Comparison of ENCODE assay signal across 20 mouse cellular contexts in the genomic region with DNA sequence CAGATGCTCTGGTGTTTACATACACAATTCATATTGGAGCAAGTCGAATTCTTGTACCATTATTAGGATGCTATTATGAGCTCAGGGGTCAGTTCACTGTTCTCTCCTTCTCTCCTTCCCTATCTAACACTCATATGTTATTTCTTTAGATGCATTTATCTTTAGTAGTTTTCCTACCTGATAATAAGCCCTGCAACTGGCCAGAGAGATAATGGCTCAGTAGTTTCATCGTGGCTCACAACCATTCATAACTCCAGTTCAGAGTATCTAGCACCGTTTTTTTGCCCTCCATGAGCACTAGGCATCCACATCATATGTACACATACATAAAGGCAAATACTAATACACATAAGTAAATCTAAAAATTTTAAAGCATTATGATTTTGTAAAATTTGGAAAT. TPM values are rescaled to one million over a fixed set of nuclear protein-coding genes. Genes with fewer than 3 reads are reported as not detected.
DNase-seq lines count a peak whose midpoint lies in the region; ATAC-seq and TF ChIP-seq lines count a peak whose summit lies in the region.
"Had no signal": no experiment of that assay in that cellular context is flagged by ENCODE, and none has a peak within 500 bp of the region (broad histone marks: within the 10 kb centered on the region; RNA-seq: fewer than 3 reads in every experiment).

No protein-coding gene starts in this region.

- ATAC-seq in liver, embryonic 14.5 days (ENCODE audit: insufficient read depth) = peak; percentile 70; the same call in 1 of the 2 replicates
- peak; percentile 39; the same call in 1 of the 2 replicates for ATAC-seq in megakaryocyte progenitor cell, adult 5-6 weeks (replicated peaks; ENCODE audit: poor library complexity)
- no peak for ATAC-seq in hindbrain, embryonic 14.5 days (ENCODE audit: low FRiP score)
- ATAC-seq: forebrain, embryonic 14.5 days; hindbrain, embryonic 16.5 days had no signal

- TF ChIP-seq CTCF in liver, embryonic 14.5 days (IDR thresholded peaks at IDR 0.05; ENCODE audit: low read depth) = no peak

- H3K27ac ChIP-seq in liver, embryonic 14.5 days = no peak overlapping the region
- H3K27ac ChIP-seq in embryonic facial prominence, embryonic 10.5 days (replicated peaks) = no peak overlapping the region
- no peak overlapping the region for H3K27ac ChIP-seq in hindbrain, embryonic 14.5 days
- H3K27ac ChIP-seq: embryonic facial prominence, embryonic 15.5 days; forebrain, embryonic 10.5 days; gastrocnemius, adult 2 months had no signal

- peaks cover 5 to 6% of the 10 kb centered on the region in 2 experiments for H3K4me1 ChIP-seq in liver, embryonic 14.5 days (replicated peaks; ENCODE audit: control insufficient read depth in 2 of 2, insufficient read depth in 2 of 2, low read length in 1 of 2)
- H3K4me1 ChIP-seq in embryonic facial prominence, embryonic 10.5 days = no peaks in the 10 kb centered on the region
- no peaks in the 10 kb centered on the region for H3K4me1 ChIP-seq in hindbrain, embryonic 14.5 days (replicated peaks; ENCODE audit: control insufficient read depth, insufficient read depth, low read length)
- H3K4me1 ChIP-seq: embryonic facial prominence, embryonic 15.5 days; forebrain, embryonic 10.5 days had no signal

- H3K9me3 ChIP-seq in liver, embryonic 14.5 days (ENCODE audit: control insufficient read depth, low read length) = no peaks in the 10 kb centered on the region
- H3K9me3 ChIP-seq in embryonic facial prominence, embryonic 10.5 days = no peaks in the 10 kb centered on the region
- no peaks in the 10 kb centered on the region for H3K9me3 ChIP-seq in hindbrain, embryonic 14.5 days (ENCODE audit: control insufficient read depth, low read length)
- H3K9me3 ChIP-seq: embryonic facial prominence, embryonic 15.5 days; forebrain, embryonic 10.5 days; heart, embryonic 12.5 days had no signal

- peaks cover 30% of the 10 kb centered on the region for H3K36me3 ChIP-seq in liver, embryonic 14.5 days (replicated peaks; ENCODE audit: control insufficient read depth, insufficient read depth, low read depth)
- peaks cover 56% of the 10 kb centered on the region for H3K36me3 ChIP-seq in embryonic facial prominence, embryonic 10.5 days (replicated peaks)
- H3K36me3 ChIP-seq in hindbrain, embryonic 14.5 days (replicated peaks; ENCODE audit: control insufficient read depth, insufficient read depth) = peaks cover 5% of the 10 kb centered on the region

- peak; percentile 19 for DNase-seq in liver
- peak; percentile 23 to 46 (median 36) for DNase-seq in liver, embryonic 14.5 days (ENCODE audit: low read depth in 3 of 3, low spot score in 3 of 3)
- no peak for DNase-seq in embryonic facial prominence, embryonic 10.5 days (ENCODE audit: low spot score)
- no peak for DNase-seq in left cerebral cortex, adult 11 months (ENCODE audit: low spot score)
- DNase-seq in hindbrain, embryonic 14.5 days (ENCODE audit: low spot score) = no peak
- DNase-seq: adrenal gland, adult 8-10 months; adrenal gland, postnatal 36 days; cerebellum, adult 11-12 months; cerebellum, adult 9-11 months; cerebellum, postnatal 36 days; gastrocnemius, adult 2 months; gastrocnemius, postnatal 25 days; heart, postnatal 36 days had no signal

- H3K4me3 ChIP-seq in liver, embryonic 14.5 days (ENCODE audit: insufficient read depth in 1 of 2, low read depth in 2 of 2, low read length in 2 of 2) = no peak overlapping the region
- H3K4me3 ChIP-seq in embryonic facial prominence, embryonic 10.5 days = no peak overlapping the region
- no peak overlapping the region for H3K4me3 ChIP-seq in hindbrain, embryonic 14.5 days (replicated peaks; ENCODE audit: low read length)
- H3K4me3 ChIP-seq: embryonic facial prominence, embryonic 15.5 days; erythroblast, embryonic 14.5 days; forebrain, embryonic 10.5 days; gastrocnemius, adult 2 months; heart, embryonic 12.5 days had no signal

- no peak overlapping the region; the same call in 1 of the 2 replicates for H3K9ac ChIP-seq in liver, embryonic 14.5 days (replicated peaks)
- H3K9ac ChIP-seq in hindbrain, embryonic 14.5 days = no peak overlapping the region
- H3K9ac ChIP-seq: embryonic facial prominence, embryonic 15.5 days; heart, embryonic 12.5 days had no signal

- 23% methylated on average over 3 of the region's 3 CpGs for WGBS in liver, embryonic 14.5 days (ENCODE audit: insufficient replicate concordance)
- WGBS in embryonic facial prominence, embryonic 10.5 days = 93% methylated on average over 3 of the region's 3 CpGs
- WGBS in hindbrain, embryonic 14.5 days = 97% methylated on average over 3 of the region's 3 CpGs

- peak; percentile 73 for TF ChIP-seq EP300 in liver, embryonic 14.5 days (IDR thresholded peaks at IDR 0.05; ENCODE audit: low read depth)

- peak overlapping the region; percentile 15; the same call in 1 of the 2 replicates for H3K4me2 ChIP-seq in liver, embryonic 14.5 days (ENCODE audit: low read depth)
- H3K4me2 ChIP-seq in hindbrain, embryonic 14.5 days (replicated peaks) = no peak overlapping the region
- H3K4me2 ChIP-seq: embryonic facial prominence, embryonic 15.5 days; heart, embryonic 12.5 days had no signal

- H3K27me3 ChIP-seq in liver, embryonic 14.5 days (ENCODE audit: control insufficient read depth, insufficient read depth, low read length) = no peaks in the 10 kb centered on the region
- no peaks in the 10 kb centered on the region for H3K27me3 ChIP-seq in embryonic facial prominence, embryonic 10.5 days (replicated peaks; ENCODE audit: low read depth, poor library complexity, severe bottlenecking)
- no peaks in the 10 kb centered on the region for H3K27me3 ChIP-seq in hindbrain, embryonic 14.5 days (ENCODE audit: control insufficient read depth, insufficient read depth, low read length)
- H3K27me3 ChIP-seq: embryonic facial prominence, embryonic 15.5 days; heart, embryonic 12.5 days had no signal

RNA-seq across cellular contexts. Expression of a gene that starts 44.4 kb away (rescaled TPM):
- polyA plus RNA-seq in liver, embryonic 14.5 days (2012; rRNA removed) = 12.1 and 25.2 TPM in 2 replicates
- 25.0 and 28.1 TPM in 2 replicates for polyA plus RNA-seq in liver, embryonic 14.5 days (2014; fragmentation: Nextera tagmentation; extraction: Ambion mirVana)
- total RNA-seq in megakaryocyte progenitor cell, adult 5-6 weeks (2015) = 87.1 and 89.0 TPM in 2 replicates
- total RNA-seq in megakaryocyte progenitor cell, adult 5-6 weeks (2017) = 93.1 and 123 TPM in 2 replicates
- 26.9 and 27.2 TPM in 2 replicates for polyA plus RNA-seq in embryonic facial prominence, embryonic 10.5 days (2016; fragmentation: Nextera tagmentation; extraction: Ambion mirVana)
- 16.5 and 16.8 TPM in 2 replicates for polyA plus RNA-seq in hindbrain, embryonic 14.5 days (2014; fragmentation: Nextera tagmentation; extraction: Ambion mirVana)

Comparison
In these comparisons a context has a peak if more than half of its experiments do, and no peak if none do; other contexts are left out.
1. DNase-seq: peak in liver (single experiment) and liver, embryonic 14.5 days (3 of 3); none in embryonic facial prominence, embryonic 10.5 days (single experiment), left cerebral cortex, adult 11 months (single experiment) and hindbrain, embryonic 14.5 days (single experiment).